Mouse (Mus musculus) layer of hippocampus, adult 2 months (tissue): ENCODE data around the gene Arid2. TPM values are rescaled to one million over a fixed set of nuclear protein-coding genes. Genes with fewer than 3 reads are reported as not detected.

Experiments
- DNase-seq, 2 experiments: peaks; one replicate each; pipeline ENCODE4 v3.0.0; 2022; ENCODE audit warnings: low spot score in 2 of 2
- H3K27ac ChIP-seq: fragments of 200-600 bp; 2 replicates; pipeline ENCODE4 v1.8.1; 2022
- H3K4me3 ChIP-seq: fragments of 200-600 bp; 2 replicates; pipeline ENCODE4 v1.8.1; 2022; ENCODE audit warnings: mild to moderate bottlenecking
- CTCF ChIP-seq: fragments of 200-600 bp; conservative IDR thresholded peaks from 2 replicates; pipeline ENCODE4 v1.8.1; 2022; ENCODE audit warnings: antibody characterized with exemption, mild to moderate bottlenecking, moderate library complexity
- total RNA-seq, 2 experiments: library from RNA; stranded (reverse); gene quantifications; 2 replicates each; pipeline ENCODE4 v1.2.3; 2021

Arid2 gene
- total RNA-seq, 2 experiments from 2014 or later = 34.9 to 36.6 TPM

DNA sequence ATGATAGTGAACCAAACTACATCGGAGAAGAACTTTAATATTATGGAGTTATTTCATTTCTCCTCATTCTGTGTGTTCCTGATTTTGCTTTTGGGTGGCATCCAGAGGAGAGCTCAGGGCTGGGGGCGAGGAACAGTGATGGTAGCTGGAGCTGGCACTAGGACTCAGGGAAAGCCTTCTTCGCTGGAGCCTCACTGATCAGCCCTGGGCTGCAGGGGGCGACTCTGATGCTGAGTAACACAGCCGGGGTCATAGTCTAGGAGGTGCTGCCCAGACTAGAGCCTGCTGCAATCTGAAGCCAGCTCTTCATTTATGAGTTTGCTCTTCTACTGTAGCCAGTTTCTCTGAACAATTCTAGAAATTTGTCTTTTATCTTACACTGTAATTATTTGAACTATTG, 85.8 kb downstream of the Arid2 start:
- Histone ChIP-seq H3K27ac (no peak overlapping the region), H3K4me3 (no peak overlapping the region)
- DNase-seq = no peak
- peak; percentile 57 for TF ChIP-seq CTCF

DNA sequence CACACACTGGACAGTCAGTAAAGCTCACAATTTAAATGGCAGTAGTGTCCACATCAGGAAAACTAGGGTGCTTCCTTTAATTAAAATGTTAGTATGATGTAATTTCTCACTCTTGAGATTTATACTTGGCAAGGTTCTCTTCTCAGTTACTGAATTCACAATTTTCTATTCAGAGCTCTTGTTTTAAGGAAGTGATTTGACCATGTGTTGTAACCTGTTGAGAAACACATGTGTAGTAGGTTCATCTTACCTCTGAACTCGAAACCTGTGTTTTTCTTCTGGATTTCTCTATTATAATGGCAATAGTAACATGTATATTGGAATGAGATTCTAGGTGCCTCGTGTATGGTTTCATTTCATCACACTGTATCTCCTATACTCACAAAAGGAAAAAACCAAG, 88.9 kb downstream of the Arid2 start:
- no peak for DNase-seq
- Histone ChIP-seq H3K27ac (no peak overlapping the region), H3K4me3 (no peak overlapping the region)
- no peak for TF ChIP-seq CTCF

DNA sequence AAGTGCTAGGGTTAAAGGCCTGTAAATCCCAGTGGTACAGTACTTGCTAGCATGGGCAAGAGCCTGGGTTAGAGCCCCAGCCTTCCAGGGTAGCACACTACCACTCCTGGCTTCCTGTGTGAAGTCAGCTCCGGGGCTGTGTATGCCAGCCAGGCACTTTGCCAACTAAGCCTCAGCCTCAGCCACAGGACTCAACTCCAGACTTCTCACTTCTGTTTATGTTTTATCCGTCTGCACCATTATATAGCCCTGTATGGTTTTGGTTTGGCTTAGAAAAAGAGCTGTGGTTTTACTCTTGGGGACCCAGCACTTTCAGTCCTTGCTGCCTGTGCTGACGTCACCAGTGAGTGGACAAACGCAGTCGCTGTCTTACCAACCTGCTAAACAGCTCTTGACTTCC, 89.9 kb downstream of the Arid2 start:
- no peak for DNase-seq
- Histone ChIP-seq H3K4me3 (no peak overlapping the region), H3K27ac (no peak overlapping the region)
- no peak for TF ChIP-seq CTCF

DNA sequence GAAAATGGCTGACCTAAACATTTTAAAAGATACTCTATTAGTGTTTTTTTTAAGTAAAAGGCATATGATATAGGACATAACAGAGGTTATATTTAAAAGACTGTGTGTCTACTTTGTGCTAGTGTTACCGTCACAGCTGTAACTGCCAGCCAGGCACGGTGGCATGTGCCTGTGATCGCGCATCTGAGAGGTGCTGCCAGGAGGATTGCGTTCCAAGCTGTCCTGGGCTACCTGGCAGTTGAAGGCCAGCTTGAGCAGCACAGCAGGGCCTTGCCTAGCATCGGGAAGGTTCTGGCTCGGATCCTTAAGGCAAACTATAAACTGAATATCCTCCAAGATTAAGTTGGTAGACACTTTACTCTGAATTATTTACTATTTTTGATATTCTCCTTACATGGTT, 90.4 kb downstream of the Arid2 start:
- H3K27ac ChIP-seq = no peak overlapping the region
- no peak for DNase-seq
- no peak for TF ChIP-seq CTCF

DNA sequence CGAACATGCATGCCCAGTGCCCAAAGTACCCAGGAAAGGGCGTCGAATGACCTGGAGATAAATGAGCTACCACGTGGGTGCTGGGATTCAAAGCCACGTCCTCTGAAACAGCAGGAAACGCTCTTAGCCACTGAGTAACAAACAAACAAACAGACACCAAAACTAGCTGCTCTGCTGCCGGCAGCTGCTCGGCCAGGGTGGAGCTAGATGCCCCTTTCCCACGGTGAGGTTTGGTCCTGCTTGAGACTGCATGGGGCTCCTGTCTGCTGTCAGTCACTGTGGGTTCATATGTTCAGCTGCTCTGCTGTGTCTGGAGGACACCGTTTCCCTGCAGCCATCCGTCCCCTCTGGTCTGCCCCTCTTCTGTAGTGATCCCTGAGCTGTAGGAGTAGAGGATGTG, 94.9 kb downstream of the Arid2 start:
- TF ChIP-seq CTCF = no peak
- no peak overlapping the region for H3K27ac ChIP-seq
- no peak overlapping the region for H3K4me3 ChIP-seq
- no peak for DNase-seq

More for the DNA sequence above, 90.4 kb downstream of the Arid2 start:
- H3K4me3 ChIP-seq = no peak overlapping the region

DNA sequence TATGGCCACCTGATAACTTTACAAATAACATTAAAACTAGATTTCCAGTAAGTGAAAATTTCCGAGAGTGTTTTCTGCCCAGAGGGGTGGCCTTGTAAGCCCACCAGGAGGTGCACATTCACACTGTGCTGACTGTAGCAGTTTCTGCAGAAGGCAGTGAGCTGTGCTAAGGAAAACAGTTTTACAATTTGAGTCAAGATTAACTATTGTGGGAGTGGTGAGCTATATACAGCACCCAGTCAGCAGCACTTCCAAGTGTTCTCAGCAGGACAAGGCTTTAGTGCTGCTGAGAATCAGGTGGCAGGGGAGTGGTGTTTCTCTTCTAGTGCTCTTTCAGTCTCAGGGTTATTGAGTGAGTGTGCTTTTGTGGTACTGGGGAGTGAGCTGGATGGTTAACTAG, 101.2 kb downstream of the Arid2 start:
- TF ChIP-seq CTCF = no peak
- H3K27ac ChIP-seq = no peak overlapping the region
- DNase-seq = no peak
- no peak overlapping the region for H3K4me3 ChIP-seq

DNA sequence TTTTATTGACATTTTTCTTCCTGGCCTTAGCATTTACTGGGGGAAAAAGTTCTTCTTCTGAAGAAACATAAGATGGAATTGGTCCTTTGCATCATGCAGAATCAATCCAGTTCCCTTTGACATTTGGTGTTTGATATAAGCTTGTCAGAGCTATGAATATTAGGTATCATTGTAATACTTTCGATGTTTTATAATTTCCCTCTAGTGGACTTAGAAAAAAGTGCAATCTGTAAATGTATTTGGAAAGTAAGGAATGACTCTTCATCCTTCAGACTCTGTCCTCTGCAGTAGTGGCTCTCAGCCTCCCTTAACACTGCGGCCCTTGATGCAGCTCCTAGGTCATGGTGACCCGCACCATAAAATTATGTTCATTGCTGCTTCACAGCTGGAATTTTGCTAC, 105.6 kb downstream of the Arid2 start:
- no peak overlapping the region for H3K27ac ChIP-seq
- DNase-seq = no peak
- peak; percentile 68 for TF ChIP-seq CTCF
- no peak overlapping the region for H3K4me3 ChIP-seq

DNA sequence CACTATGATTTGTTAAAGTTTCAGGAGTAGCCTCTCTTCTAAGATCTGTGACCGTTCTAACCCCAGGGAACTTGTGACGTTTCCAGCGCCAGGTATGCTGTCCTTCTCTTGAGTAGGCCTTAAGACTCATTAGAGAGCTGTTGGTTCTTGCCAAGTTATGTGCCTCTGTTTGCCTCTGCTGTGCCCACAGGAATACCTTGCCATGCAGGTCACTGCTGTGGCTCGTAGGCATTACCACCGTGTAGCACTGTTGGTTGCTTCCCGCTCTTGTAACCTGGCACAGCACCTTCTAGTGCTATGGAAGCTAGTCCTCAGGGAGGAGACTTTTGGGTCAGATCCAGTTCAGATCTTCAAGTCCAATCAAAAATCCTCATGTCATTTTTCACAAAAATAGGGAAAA, 107.8 kb downstream of the Arid2 start:
- no peak for TF ChIP-seq CTCF
- no peak overlapping the region for H3K27ac ChIP-seq
- no peak overlapping the region for H3K4me3 ChIP-seq
- no peak for DNase-seq

DNA sequence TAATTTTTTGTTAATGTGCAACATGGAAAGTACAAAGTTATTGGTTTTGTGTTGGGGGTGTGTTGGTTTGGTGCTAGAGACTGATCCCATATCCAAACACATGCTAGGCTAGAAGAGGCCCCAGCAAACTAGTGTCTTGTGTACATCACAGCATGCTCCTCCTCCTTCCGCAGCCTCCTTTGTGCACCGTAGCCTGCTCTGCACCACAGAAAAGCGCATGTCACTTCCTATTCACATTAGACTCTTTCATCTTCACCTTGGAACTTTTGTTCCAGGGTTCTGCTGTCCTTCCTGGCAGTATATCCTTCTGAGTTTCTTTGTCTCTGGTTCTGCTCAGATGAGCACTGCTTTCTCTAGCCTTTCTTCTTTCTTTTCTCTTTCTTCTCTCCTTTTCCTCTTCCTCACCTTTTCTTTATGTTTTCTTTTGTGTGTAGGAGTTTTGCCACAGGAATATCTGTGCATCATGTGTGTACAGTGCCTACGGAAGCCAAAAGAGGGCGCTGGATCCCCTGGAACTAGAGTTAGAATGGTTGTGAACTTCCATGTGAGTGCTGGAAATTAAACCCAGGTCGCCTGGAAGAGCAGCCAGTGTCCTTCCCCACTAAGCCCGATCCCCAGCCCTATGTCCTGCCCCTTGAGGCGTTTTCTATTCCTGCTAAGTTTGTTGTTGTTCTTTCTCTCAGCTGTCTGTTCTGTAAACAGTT, 109.5 kb downstream of the Arid2 start:
- peak; percentile 33 for TF ChIP-seq CTCF
- 0 out of 2 replicates have a peak overlapping the region, but pooled peaks have one; percentile 28 for H3K27ac ChIP-seq
- H3K4me3 ChIP-seq = no peak overlapping the region
- no peak for DNase-seq

DNA sequence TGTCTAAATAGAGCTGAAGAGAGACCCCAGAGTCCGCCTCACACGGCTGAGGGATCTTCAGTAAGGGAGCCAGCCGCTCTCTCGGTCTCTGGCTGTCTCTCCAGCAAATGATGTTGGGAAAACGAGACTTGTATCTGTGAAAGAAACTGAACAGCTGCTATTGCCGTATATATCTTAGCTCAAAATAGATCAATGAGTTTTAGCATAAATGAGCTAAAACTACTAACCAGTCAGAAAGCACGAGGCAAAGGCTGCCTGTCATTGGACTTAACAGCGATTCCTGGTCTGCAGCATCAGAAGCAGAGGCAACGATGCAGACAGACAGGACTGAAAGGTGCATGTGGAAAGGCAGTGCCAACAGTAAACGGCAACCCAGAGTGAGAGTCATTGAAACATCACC, 111.0 kb downstream of the Arid2 start:
- no peak overlapping the region for H3K4me3 ChIP-seq
- DNase-seq = no peak
- TF ChIP-seq CTCF = no peak
- no peak overlapping the region for H3K27ac ChIP-seq

DNA sequence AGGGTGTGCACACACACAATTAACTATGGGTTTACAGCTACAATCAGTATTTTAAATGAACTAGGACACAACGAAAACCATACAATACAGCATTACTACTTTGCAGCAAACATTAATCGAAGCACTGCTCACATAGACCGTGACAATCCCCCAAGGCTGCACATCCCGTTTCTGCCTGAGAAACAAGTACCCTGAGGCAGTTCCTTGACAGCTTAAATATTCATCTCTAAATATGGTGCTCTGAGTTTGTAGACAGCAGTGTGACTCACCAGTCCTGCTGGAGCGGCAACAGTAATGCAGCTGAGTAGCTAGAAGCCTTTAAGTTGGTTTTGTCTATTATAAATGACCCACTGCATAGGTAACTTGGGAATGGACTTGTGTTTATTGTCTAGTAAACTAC, 118.2 kb downstream of the Arid2 start:
- Histone ChIP-seq H3K27ac (no peak overlapping the region), H3K4me3 (no peak overlapping the region)
- DNase-seq = no peak
- peak; percentile 40 for TF ChIP-seq CTCF

DNA sequence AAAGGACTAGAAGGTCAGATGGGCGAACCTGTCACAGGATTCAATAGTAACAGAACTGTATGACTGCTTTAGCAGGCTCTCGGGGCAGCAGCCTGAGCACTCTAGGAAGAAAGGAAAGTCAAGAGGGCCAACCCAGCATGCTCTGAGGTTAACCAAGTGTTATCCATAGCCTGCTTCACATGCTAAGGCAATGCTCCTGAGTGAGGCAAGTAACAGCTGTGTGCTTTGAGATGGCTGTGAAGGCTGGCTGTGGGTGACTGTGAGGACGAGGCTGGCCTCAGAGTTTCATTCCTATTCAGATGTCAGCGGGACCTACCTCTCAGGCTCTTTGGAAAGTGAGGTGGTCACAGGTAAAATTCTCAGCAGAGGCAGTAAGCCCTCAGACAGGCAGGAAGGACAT, 118.9 kb downstream of the Arid2 start:
- DNase-seq = no peak
- Histone ChIP-seq H3K27ac (no peak overlapping the region), H3K4me3 (no peak overlapping the region)
- no peak for TF ChIP-seq CTCF

DNA sequence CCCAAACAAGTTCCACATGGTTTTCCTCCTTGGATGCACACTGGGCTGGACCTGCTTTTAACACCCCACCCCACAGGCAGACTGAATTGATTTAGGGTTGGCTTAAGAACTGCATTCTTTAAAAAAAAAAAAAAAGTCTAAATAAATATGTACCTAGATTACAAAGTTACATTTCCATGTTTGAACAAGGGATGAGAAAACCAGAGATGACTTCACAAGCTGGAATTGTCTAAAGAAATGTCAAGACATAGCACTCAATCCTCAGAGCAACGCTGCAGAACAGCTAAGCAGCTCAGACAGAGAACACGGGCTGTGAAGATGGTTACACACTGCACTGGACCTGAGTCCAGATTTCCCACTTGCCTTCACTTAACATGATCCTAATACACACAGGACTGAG, 119.8 kb downstream of the Arid2 start:
- no peak for TF ChIP-seq CTCF
- no peak for DNase-seq
- H3K27ac ChIP-seq = no peak overlapping the region
- H3K4me3 ChIP-seq = no peak overlapping the region

DNA sequence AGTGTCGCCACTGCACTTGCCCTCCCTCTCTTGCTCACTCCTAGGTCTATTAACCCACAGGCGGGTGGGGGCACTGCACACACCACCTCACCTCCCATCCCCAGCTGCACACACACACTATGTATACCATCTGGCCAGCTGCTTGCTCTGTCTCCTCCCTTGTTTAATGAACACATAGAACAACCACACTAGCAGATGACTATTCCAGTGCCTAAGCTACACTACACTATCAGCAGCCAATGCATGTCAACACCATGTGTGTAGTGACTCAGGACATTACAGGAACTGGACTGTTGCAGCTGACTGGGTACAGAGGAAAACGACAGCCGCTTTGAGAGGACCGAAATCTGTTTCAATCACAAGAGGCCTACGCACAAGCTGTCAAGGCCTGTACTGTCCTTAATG, 121.4 kb downstream of the Arid2 start:
- Histone ChIP-seq H3K27ac (no peak overlapping the region), H3K4me3 (no peak overlapping the region)
- DNase-seq = peak in 1 of 2 experiments; percentile 27
- no peak for TF ChIP-seq CTCF

DNA sequence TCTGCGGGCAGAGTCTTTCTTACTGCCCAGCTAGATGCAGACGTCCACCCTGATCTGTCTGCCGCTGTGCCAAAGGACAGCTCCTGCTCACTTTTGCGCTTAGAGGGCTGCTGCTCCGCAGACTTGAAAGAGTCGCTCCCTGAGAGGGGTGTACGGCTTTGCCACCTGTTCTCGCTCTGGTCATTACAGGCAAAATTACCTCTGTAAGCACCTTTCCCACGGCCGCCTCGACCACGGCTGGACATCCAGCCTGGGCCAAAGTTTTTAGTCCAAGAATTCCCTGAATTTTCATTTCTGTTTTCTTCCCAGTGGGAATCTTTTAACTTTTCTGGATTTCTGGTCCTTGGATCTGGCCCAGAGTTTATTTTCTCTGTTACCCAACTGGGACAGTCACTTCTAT, 130.8 kb downstream of the Arid2 start:
- no peak overlapping the region for H3K4me3 ChIP-seq
- no peak for TF ChIP-seq CTCF
- no peak overlapping the region for H3K27ac ChIP-seq
- no peak for DNase-seq
